Mouse (Mus musculus): ENCODE measurements at regions not wholly inside any gene's neighbourhood (a gene's known extent, or its start where the extent isn't known, plus 50 kb on each side); places are given as distances from the start of the nearest gene placed in this dataset.

DNA sequence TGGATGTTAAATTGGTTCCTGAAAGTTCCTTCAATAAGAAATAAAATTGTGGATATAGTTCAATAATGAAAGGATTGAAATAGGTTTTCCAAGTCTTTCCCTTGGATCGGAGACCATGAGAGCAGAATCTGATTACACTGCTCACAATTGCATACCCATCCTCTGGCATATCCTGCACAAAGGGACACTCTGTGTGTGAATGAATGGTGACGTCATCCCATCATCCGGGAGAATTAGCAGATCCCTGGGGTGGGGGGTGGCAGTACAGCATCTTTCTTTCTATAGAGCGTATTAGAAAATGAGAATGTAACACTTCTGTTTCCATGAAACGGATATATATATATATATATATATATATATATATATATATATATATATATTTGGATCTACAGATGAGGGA lies 139.2 kb upstream of the Zeb2 start:
- TF ChIP-seq CTCF (IDR thresholded peaks at IDR 0.05; ENCODE audit: extremely low read depth, insufficient read depth, insufficient read length, insufficient replicate concordance) (no peak), POLR2A (IDR thresholded peaks at IDR 0.05; ENCODE audit: low read depth, low read length) (no peak)
- peaks cover 2% of the 10 kb centered on the region; the same call in 1 of the 2 replicates for H3K4me1 ChIP-seq (ENCODE audit: control insufficient read depth, insufficient read depth, insufficient read length)
- WGBS: 90% methylated on average over 5 of the region's 5 CpGs
- H3K36me3 ChIP-seq (ENCODE audit: control insufficient read depth, insufficient read depth, low read length): no peaks in the 10 kb centered on the region
- H3K27me3 ChIP-seq (ENCODE audit: control insufficient read depth, insufficient read depth, low read length): no peaks in the 10 kb centered on the region
- no peak for DNase-seq (ENCODE audit: low read depth in 1 of 2, low spot score in 2 of 2)
- no peak overlapping the region for H3K27ac ChIP-seq (ENCODE audit: insufficient read depth, low read length)
- H3K4me3 ChIP-seq (ENCODE audit: extremely low read depth, insufficient read depth, insufficient read length): no peak overlapping the region

DNA sequence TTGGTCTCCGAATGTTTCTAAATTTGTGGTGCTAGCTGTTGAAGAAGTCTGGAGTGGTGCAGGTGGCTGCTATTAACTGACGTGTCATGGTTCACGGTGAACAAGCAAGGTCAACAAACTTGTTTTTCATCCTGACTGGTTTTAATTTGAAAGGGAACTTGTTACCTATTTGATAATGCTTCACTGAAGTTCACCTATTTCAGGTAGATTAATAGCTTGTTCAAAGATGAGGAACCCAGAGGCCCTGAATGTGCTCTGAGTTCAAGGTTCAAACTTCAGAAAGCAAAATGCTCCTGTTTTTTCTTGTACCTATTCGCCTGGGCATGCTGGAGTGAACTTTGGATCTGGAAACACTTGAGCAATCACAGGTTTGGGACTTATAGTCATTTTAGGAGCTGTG lies 136.7 kb upstream of the Zeb2 start:
- Histone ChIP-seq H3K27me3 (ENCODE audit: control insufficient read depth, insufficient read depth, low read length) (no peaks in the 10 kb centered on the region), H3K36me3 (ENCODE audit: control insufficient read depth, insufficient read depth, low read length) (no peaks in the 10 kb centered on the region), H3K27ac (ENCODE audit: insufficient read depth, low read length) (no peak overlapping the region), H3K4me1 (ENCODE audit: control insufficient read depth, insufficient read depth, insufficient read length) (no peaks in the 10 kb centered on the region), H3K4me3 (ENCODE audit: extremely low read depth, insufficient read depth, insufficient read length) (no peak overlapping the region)
- TF ChIP-seq CTCF (IDR thresholded peaks at IDR 0.05; ENCODE audit: extremely low read depth, insufficient read depth, insufficient read length, insufficient replicate concordance): no peak
- no peak for TF ChIP-seq POLR2A (IDR thresholded peaks at IDR 0.05; ENCODE audit: low read depth, low read length)
- no peak for DNase-seq (ENCODE audit: low read depth in 1 of 2, low spot score in 2 of 2)
- WGBS: 44% methylated on average over 4 of the region's 4 CpGs

DNA sequence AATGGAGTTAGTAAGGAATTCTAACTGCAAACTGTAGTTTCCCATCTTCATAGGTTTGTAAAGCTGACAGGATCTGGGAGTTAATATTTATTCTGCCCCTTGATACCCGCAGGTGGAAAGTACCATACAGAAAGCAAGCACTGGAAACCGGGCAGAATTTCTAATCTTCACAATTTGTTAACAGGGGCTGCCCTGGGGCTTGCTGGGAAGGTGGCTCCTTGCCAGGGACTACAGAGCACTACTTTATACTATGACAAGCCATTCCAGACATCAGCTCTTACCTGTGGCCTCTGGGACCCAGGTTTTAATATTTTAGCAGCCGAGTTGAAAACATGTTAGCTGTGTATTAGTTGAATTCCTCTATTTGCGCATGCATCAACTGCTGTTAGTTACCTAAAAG lies 135.1 kb upstream of the Zeb2 start:
- H3K27me3 ChIP-seq (ENCODE audit: control insufficient read depth, insufficient read depth, low read length): no peaks in the 10 kb centered on the region
- H3K4me1 ChIP-seq (ENCODE audit: control insufficient read depth, insufficient read depth, insufficient read length): no peaks in the 10 kb centered on the region
- no peak overlapping the region for H3K27ac ChIP-seq (ENCODE audit: insufficient read depth, low read length)
- TF ChIP-seq POLR2A (IDR thresholded peaks at IDR 0.05; ENCODE audit: low read depth, low read length): no peak
- TF ChIP-seq CTCF (IDR thresholded peaks at IDR 0.05; ENCODE audit: extremely low read depth, insufficient read depth, insufficient read length, insufficient replicate concordance): no peak
- DNase-seq (ENCODE audit: low read depth in 1 of 2, low spot score in 2 of 2): no peak
- no peak overlapping the region for H3K4me3 ChIP-seq (ENCODE audit: extremely low read depth, insufficient read depth, insufficient read length)
- WGBS: 80% methylated on average over 4 of the region's 4 CpGs
- no peaks in the 10 kb centered on the region for H3K36me3 ChIP-seq (ENCODE audit: control insufficient read depth, insufficient read depth, low read length)

DNA sequence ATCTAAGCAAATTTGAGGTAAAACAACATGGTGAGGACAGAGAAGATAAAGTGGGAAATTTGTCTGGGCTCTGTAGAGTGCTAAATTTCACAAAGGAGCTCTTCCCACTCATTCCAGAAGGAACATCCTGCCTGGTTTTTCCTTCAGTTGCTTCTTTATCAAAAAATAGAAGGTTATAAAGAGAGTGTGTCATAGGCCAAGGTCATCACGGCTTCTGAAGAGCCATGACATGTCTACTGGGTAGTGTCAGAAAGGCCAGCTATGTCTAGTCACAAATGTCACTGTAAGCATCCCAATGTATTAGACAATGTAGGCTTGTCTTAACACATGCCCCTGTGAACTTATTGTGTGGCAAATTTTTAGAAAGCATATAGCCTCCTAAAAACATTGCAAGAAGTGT lies 132.5 kb upstream of the Zeb2 start:
- Histone ChIP-seq H3K27ac (ENCODE audit: insufficient read depth, low read length) (no peak overlapping the region), H3K27me3 (ENCODE audit: control insufficient read depth, insufficient read depth, low read length) (no peaks in the 10 kb centered on the region), H3K4me1 (ENCODE audit: control insufficient read depth, insufficient read depth, insufficient read length) (peaks cover 11% of the 10 kb centered on the region; the same call in 1 of the 2 replicates), H3K4me3 (ENCODE audit: extremely low read depth, insufficient read depth, insufficient read length) (no peak overlapping the region), H3K36me3 (ENCODE audit: control insufficient read depth, insufficient read depth, low read length) (no peaks in the 10 kb centered on the region)
- WGBS: 88% methylated on average over 1 of the region's 1 CpGs
- TF ChIP-seq POLR2A (IDR thresholded peaks at IDR 0.05; ENCODE audit: low read depth, low read length) (no peak), CTCF (IDR thresholded peaks at IDR 0.05; ENCODE audit: extremely low read depth, insufficient read depth, insufficient read length, insufficient replicate concordance) (no peak)
- no peak for DNase-seq (ENCODE audit: low read depth in 1 of 2, low spot score in 2 of 2)

DNA sequence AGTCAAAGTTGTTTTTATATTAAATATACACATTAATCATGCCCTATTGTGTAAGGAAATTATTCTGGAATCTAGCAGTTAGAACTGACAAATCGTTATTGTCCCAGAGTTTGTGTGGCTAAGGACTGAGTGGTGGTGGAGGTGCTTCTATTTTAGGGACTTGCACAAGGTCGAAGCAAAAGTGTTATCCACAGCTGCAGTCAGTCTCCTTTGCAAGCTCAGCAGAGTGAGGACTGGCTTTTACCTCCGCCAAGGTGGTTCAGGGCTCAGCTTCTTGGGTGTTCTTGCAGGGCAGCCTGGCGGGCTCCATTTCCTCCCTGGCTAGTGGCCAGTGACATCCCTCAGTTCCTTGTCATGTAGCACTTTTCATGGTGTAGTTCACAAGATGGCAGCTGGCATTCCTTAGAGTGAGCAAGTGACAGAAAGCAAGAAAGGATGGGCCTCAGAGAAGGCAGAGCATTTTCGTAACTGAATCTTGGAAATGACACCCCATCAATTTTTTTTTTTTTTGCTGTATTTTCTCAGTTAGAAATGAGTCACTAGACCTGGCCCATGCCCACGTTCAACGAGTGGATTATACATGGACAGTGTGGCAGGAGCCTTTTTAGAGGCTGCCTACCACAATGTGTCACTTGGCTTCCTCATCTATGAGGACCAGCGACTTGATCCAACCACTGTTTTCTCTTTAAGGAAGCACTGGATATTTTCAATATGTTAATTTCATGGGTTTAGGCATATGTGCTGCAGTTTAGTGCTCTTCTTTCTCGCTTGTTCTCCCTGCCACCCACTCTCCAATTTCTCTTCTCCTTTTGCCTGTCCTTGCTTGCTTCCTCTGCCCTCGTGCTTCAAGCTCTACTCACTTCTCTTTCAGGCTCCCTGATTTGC lies 129.1 kb upstream of the Zeb2 start:
- Histone ChIP-seq H3K36me3 (ENCODE audit: control insufficient read depth, insufficient read depth, low read length) (no peaks in the 10 kb centered on the region), H3K27me3 (ENCODE audit: control insufficient read depth, insufficient read depth, low read length) (no peaks in the 10 kb centered on the region), H3K27ac (ENCODE audit: insufficient read depth, low read length) (no peak overlapping the region), H3K4me1 (ENCODE audit: control insufficient read depth, insufficient read depth, insufficient read length) (peaks cover 11% of the 10 kb centered on the region; the same call in 1 of the 2 replicates), H3K4me3 (ENCODE audit: extremely low read depth, insufficient read depth, insufficient read length) (no peak overlapping the region)
- TF ChIP-seq CTCF (IDR thresholded peaks at IDR 0.05; ENCODE audit: extremely low read depth, insufficient read depth, insufficient read length, insufficient replicate concordance) (no peak), POLR2A (IDR thresholded peaks at IDR 0.05; ENCODE audit: low read depth, low read length) (no peak)
- DNase-seq (ENCODE audit: low read depth in 1 of 2, low spot score in 2 of 2): no peak
- 39% methylated on average over 10 of the region's 10 CpGs for WGBS

DNA sequence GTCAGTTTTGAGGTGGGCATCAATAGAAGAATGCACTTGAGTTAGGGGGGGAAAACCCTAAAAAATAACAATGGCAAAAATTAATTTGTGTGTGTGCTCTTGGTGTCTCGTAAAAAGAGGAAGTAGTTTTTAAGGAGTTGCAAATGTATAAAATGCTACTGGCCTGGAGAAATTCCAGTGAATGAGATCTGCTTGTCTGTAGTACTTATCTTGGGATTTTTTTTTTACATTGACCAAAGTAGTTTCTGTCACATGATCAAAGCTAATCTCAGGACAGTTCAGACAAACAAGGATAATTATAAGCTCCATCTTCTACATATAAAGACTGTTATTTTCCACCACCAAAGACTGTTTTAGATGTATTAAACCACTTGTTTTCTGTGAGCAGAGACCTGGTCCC lies 128.3 kb upstream of the Zeb2 start:
- Histone ChIP-seq H3K4me3 (ENCODE audit: extremely low read depth, insufficient read depth, insufficient read length) (no peak overlapping the region), H3K27ac (ENCODE audit: insufficient read depth, low read length) (no peak overlapping the region), H3K36me3 (ENCODE audit: control insufficient read depth, insufficient read depth, low read length) (no peaks in the 10 kb centered on the region), H3K4me1 (ENCODE audit: control insufficient read depth, insufficient read depth, insufficient read length) (peaks cover 11% of the 10 kb centered on the region; the same call in 1 of the 2 replicates), H3K27me3 (ENCODE audit: control insufficient read depth, insufficient read depth, low read length) (no peaks in the 10 kb centered on the region)
- DNase-seq (ENCODE audit: low read depth in 1 of 2, low spot score in 2 of 2): no peak
- 26% methylated on average over 1 of the region's 1 CpGs for WGBS
- TF ChIP-seq CTCF (IDR thresholded peaks at IDR 0.05; ENCODE audit: extremely low read depth, insufficient read depth, insufficient read length, insufficient replicate concordance) (no peak), POLR2A (IDR thresholded peaks at IDR 0.05; ENCODE audit: low read depth, low read length) (no peak)

DNA sequence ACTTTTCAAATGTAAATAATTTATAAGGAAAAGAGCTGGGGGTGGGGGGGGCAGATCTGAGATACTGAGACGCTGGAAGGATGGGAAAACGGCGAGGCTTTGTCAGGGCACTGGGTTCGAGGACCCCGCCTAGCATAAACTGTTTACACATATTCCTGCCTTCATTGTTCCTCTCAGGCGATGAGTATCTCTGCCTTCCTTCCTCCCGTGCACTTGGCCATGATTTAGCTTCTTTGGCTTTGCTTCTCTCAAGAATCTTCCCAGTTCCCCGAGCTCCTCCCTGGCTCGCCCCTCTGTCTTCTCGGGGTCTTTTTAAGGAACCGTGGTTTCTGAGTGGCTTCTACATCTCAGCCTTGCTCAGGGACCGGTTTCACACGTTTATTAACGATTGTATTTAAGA lies 127.3 kb upstream of the Zeb2 start:
- peaks cover 16% of the 10 kb centered on the region; the same call in 1 of the 2 replicates for H3K4me1 ChIP-seq (ENCODE audit: control insufficient read depth, insufficient read depth, insufficient read length)
- no peaks in the 10 kb centered on the region for H3K36me3 ChIP-seq (ENCODE audit: control insufficient read depth, insufficient read depth, low read length)
- H3K4me3 ChIP-seq (ENCODE audit: extremely low read depth, insufficient read depth, insufficient read length): peak overlapping the region; percentile 6; the same call in 1 of the 2 replicates
- no peaks in the 10 kb centered on the region for H3K27me3 ChIP-seq (ENCODE audit: control insufficient read depth, insufficient read depth, low read length)
- TF ChIP-seq POLR2A (IDR thresholded peaks at IDR 0.05; ENCODE audit: low read depth, low read length) (no peak), CTCF (IDR thresholded peaks at IDR 0.05; ENCODE audit: extremely low read depth, insufficient read depth, insufficient read length, insufficient replicate concordance) (no peak)
- peak overlapping the region; percentile 11; the same call in 1 of the 2 replicates for H3K27ac ChIP-seq (ENCODE audit: insufficient read depth, low read length)
- DNase-seq (ENCODE audit: low read depth in 1 of 2, low spot score in 2 of 2): no peak
- WGBS: 72% methylated on average over 14 of the region's 14 CpGs
